Mouse (Mus musculus) cerebellum, adult (tissue): ENCODE data around the gene Med31.
"Not testable (repeated sequence)": the region's sequence is repeated elsewhere in the genome, so short reads cannot be mapped to it uniquely, and the experiment has no call there.

Source experiments
- ATAC-seq: cut with Nextera tagmentation; 2 replicates; pipeline ENCODE4 v1.9.2; 2017; ENCODE audit warnings: mild to moderate bottlenecking, moderate library complexity, mixed read lengths; ENCODE audit not compliant: insufficient number of reproducible peaks, low FRiP score, low TSS enrichment

Gene Med31

GRCm38 (mm10) chr11:72206341-72207203, 8.8 kb downstream of the Med31 start, which contains the start of gene Gm43951:
TSS of gene Gm43951 (minus strand) at chr11:72206840.
- ATAC-seq = peak; percentile 62

DNA sequence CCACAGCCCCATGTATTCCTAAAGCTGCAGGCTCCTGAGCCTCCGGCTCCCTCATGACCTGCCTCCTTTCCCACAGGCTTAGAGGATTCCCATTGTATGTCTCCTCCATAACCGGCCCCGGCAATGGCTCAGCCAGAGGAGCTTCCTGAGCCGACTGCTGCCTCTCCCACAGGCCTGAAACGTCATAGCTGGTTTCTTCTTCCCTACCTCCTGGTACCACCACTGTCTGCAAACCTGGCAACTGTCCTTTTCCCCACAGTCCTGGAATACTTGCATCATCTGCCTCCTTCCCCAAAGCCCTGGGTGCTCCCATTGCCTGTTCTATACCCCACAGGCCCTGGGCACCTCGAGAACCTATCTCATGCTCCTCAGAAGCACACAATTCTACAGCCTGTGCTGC, 10.1 kb downstream of the Med31 start:
- no peak for ATAC-seq

GRCm38 (mm10) chr11:72203440-72203839, 12.0 kb downstream of the Med31 start:
- ATAC-seq = no peak

DNA sequence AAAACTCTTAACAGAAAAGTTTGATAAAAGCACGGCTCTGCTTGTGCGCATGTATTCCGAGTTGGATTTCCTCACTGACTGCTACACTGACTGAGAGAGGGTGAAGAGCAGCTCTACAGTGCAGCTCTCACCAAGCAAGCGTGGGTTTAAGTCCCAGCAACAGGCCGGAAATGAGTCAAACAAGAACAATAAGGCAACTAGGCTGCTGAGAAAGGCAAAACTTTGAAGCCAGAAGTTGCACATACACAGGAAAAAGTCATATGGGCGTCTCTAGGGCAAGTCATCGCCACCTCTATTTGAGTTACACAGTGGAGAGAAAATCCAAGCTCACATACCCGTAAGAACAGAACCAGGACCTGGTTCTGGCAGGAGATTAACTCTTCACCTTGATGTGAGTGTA, 18.9 kb downstream of the Med31 start:
- ATAC-seq = no peak

- ATAC-seq = no peak
Measured at GRCm38 (mm10) chr11:72194259-72194658, 21.1 kb downstream of the Med31 start.

GRCm38 (mm10) chr11:72190857-72191256, 24.5 kb downstream of the Med31 start:
- ATAC-seq = no peak

- no peak for ATAC-seq
Measured at GRCm38 (mm10) chr11:72184252-72184651, 31.1 kb downstream of the Med31 start.

DNA sequence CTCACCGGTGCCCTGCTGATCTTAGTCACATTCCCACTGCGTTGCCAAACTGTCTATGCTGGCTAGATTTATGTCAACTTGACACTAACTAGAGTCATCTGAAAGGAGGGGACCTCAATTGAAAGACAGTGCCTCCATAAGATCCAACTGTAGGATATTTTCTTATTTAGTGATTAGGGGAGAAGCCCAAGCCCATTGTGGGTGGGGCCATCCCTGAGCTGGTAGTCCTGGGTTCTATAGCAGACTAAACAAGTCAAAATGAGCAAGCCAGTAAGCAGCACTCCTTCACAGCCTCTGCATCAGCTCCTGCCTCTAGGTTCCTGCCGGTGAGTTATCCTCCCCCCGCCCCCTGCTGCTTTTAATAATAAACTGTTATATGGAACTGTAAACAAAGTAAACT, 34.3 kb downstream of the Med31 start:
- no peak for ATAC-seq

DNA sequence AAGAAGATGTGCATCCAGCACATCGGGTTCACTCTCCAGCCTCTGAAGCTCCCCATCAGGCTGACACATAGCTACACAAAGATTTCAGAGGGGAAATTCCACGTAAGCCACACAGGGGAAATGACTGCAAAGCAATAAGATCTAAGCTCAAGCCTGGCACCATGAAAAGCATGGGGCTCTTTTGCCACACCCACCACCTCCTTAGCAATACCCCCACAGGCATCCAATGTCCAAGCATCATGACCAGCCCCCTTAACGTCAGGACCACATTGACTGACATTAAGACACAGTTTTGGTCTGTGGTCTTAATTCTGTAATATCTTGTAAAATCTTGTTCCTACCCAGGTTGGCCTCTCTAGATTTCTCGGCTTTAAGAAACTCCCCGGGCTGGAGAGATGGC, 34.8 kb downstream of the Med31 start:
- no peak for ATAC-seq

- no peak for ATAC-seq
Measured at GRCm38 (mm10) chr11:72176553-72176952, 38.8 kb downstream of the Med31 start.

DNA sequence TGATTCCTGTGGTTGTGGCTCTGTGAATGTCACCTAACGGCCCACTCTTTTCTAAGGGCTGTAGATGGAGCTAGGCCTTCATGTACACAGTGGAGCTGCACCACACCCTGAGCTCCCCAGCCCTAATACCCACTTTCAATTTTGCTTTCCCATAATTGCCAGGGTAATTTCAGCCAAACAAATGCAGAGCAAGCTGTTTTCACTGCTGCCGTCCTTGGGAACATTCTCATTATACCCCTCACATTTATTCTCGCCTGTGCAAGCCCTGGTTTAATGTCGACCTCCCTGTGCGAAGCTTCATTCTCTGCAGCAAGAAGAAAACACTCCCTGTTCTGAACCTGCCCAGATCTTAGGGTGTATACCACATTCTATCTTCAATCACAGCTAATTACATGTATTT, 39.4 kb downstream of the Med31 start:
- ATAC-seq = no peak

GRCm38 (mm10) chr11:72174721-72175120, 40.7 kb downstream of the Med31 start:
- no peak for ATAC-seq

DNA sequence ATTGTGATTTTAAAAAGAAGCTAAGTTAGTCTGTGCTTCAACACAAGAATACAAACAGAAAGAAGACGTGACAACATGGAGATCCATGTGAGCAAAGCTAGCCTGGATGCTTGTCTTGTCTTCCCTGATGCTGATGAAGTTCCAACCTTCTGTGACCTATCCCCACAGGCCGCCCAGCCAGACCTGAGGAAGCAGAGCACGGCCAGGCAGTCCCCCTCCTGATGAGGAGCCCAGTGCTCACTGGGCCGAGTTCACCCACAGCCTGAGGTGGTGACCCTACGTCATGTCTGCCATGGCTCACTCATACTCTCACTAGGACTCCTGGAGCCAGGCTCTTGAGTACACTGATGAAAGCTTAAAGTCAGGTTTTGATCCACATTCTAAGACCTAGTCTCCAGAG, 41.9 kb downstream of the Med31 start:
- ATAC-seq = no peak

DNA sequence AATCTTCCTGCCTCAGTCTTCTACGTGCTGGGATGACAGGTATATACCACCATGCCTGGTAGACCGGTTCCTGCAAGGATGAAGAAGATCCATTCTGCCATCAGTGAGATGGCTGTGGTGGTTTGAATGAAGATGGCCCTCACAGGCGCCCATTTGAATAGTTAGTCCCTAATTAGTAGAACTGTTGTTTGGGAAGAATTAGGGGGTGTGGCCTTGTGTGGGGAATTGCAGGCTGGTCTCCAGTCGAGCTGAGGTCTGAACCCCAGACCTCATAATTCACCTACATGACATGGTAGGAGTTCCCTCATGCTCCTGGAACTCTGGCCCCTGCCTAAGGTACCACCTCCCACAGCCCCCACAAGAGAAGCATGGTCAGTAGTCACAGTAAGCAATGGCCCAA, 43.5 kb downstream of the Med31 start:
- ATAC-seq = not testable (repeated sequence)

GRCm38 (mm10) chr11:72169871-72170270, 45.5 kb downstream of the Med31 start:
- no peak for ATAC-seq

DNA sequence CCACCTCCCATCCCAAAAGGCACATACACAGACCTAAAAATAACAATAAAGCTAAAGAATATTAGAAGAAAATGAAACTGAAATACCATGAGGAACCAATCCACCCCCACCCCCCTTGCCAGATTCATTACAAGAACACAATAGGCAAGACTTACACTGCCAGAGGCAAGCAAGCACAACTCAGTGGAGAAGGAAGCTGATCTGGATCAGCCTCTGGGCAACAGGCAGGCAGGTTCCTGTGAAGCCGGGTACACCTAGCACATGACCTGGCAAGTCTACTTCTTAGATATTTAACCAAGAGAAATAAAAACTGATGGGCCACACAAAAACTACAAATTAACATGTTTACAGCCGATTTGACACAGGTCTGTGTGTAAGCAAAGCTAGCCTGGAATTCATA, 52.2 kb downstream of the Med31 start:
- ATAC-seq = no peak
